Mouse (Mus musculus) limb, embryonic 12.5 days (tissue): ENCODE results near the gene Med12l. TPM values are rescaled to one million over a fixed set of nuclear protein-coding genes. Genes with fewer than 3 reads are reported as not detected.

Experiments used
- ATAC-seq: fragments of 200-750 bp; cut with Nextera tagmentation; 2 replicates; pipeline ENCODE4 v1.8.0; 2017; ENCODE audit warnings: low read depth, moderate TSS enrichment; ENCODE audit not compliant: insufficient number of reproducible peaks, insufficient read depth, low FRiP score, low TSS enrichment
- H3K27ac ChIP-seq: fragments of 300-500 bp; sonication (generic); 2 replicates; pipeline ENCODE4 v1.5.1; 2016; ENCODE audit warnings: mild to moderate bottlenecking, moderate library complexity
- H3K27me3 ChIP-seq: fragments of 300-500 bp; sonication (generic); 2 replicates; pipeline ENCODE4 v1.6.1; 2016; ENCODE audit warnings: mild to moderate bottlenecking, moderate library complexity
- H3K36me3 ChIP-seq: fragments of 300-500 bp; sonication (generic); 2 replicates; pipeline ENCODE4 v1.6.1; 2016; ENCODE audit warnings: mild to moderate bottlenecking, moderate library complexity
- H3K4me1 ChIP-seq: fragments of 300-500 bp; sonication (generic); replicated peaks from 2 replicates; pipeline ENCODE4 v1.6.1; 2016
- H3K4me2 ChIP-seq: fragments of 300-500 bp; sonication (generic); 2 replicates; pipeline ENCODE4 v1.6.1; 2016; ENCODE audit warnings: mild to moderate bottlenecking, moderate library complexity
- H3K4me3 ChIP-seq: fragments of 300-500 bp; sonication (generic); replicated peaks from 2 replicates; pipeline ENCODE4 v1.5.1; 2016; ENCODE audit warnings: mild to moderate bottlenecking
- H3K9ac ChIP-seq: fragments of 300-500 bp; sonication (generic); replicated peaks from 2 replicates; pipeline ENCODE4 v1.6.1; 2016; ENCODE audit warnings: mild to moderate bottlenecking, moderate library complexity
- H3K9me3 ChIP-seq: fragments of 300-500 bp; sonication (generic); 2 replicates; pipeline ENCODE4 v1.6.1; 2016; ENCODE audit warnings: mild to moderate bottlenecking, moderate library complexity
- WGBS: fragments of 180-500 bp; shearing (Covaris S2); methylation state at CpG from one replicate; pipeline ENCODE4 v1.1.7; 2016; 5-methylcytosine and 5-hydroxymethylcytosine counted together
- polyA plus RNA-seq: library from polyadenylated mRNA; unstranded; fragments of >200 nt; fragmentation: Nextera tagmentation; extraction: Ambion mirVana; gene quantifications from 2 replicates; pipeline ENCODE4 v1.2.1, GENCODE M21; 2016

The Med12l gene
- polyA plus RNA-seq, 1 experiment from 2014 or later, result 2.4 TPM

GRCm38 (mm10) chr3:59344065-59344905 is 338.7 kb downstream of the Med12l start, which contains the start of gene Igsf10:
Igsf10 (minus strand) TSS chr3:59344394.
- ATAC-seq, result peak; percentile 98
- Histone ChIP-seq H3K36me3 (peaks cover 12% of the 10 kb centered on the region; the same call in 1 of the 2 replicates), H3K4me2 (peak within 1 kb of the TSS; percentile 65), H3K4me3 (peak within 1 kb of the TSS; percentile 67), H3K9ac (peak within 1 kb of the TSS; percentile 63), H3K9me3 (no peaks in the 10 kb centered on the region), H3K27me3 (no peaks in the 10 kb centered on the region), H3K27ac (peak within 1 kb of the TSS; percentile 78), H3K4me1 (no peaks in the 10 kb centered on the region)
- whole genome bisulfite sequencing, result 3% methylated on average over 22 of the region's 23 CpGs

- no peak for ATAC-seq
- H3K27me3 ChIP-seq, result no peaks in the 10 kb centered on the region
- no peaks in the 10 kb centered on the region for H3K9me3 ChIP-seq
- no peak overlapping the region for H3K4me3 ChIP-seq
- no peaks in the 10 kb centered on the region for H3K36me3 ChIP-seq
- no peaks in the 10 kb centered on the region for H3K4me1 ChIP-seq
- H3K27ac ChIP-seq, result no peak overlapping the region
- H3K9ac ChIP-seq, result no peak overlapping the region
- no peak overlapping the region for H3K4me2 ChIP-seq
These were observed 346.1 kb downstream of the Med12l start for GRCm38 (mm10) chr3:59351768-59352167.

GRCm38 (mm10) chr3:59354156-59354555 is 348.5 kb downstream of the Med12l start:
- H3K27me3 ChIP-seq, result no peaks in the 10 kb centered on the region
- H3K27ac ChIP-seq, result no peak overlapping the region
- no peak overlapping the region for H3K4me2 ChIP-seq
- 85% methylated on average over 3 of the region's 3 CpGs for WGBS
- H3K36me3 ChIP-seq, result no peaks in the 10 kb centered on the region
- no peak for ATAC-seq
- H3K4me1 ChIP-seq, result no peaks in the 10 kb centered on the region
- H3K9ac ChIP-seq, result no peak overlapping the region
- H3K4me3 ChIP-seq, result no peak overlapping the region
- H3K9me3 ChIP-seq, result no peaks in the 10 kb centered on the region

GRCm38 (mm10) chr3:59360102-59360501 is 354.5 kb downstream of the Med12l start:
- Histone ChIP-seq H3K27me3 (no peaks in the 10 kb centered on the region), H3K9me3 (no peaks in the 10 kb centered on the region), H3K4me1 (no peaks in the 10 kb centered on the region), H3K4me2 (no peak overlapping the region), H3K9ac (no peak overlapping the region), H3K4me3 (no peak overlapping the region), H3K27ac (no peak overlapping the region), H3K36me3 (no peaks in the 10 kb centered on the region)
- no peak for ATAC-seq

GRCm38 (mm10) chr3:59361895-59362294 is 356.3 kb downstream of the Med12l start:
- H3K27ac ChIP-seq, result no peak overlapping the region
- ATAC-seq, result no peak

More at GRCm38 (mm10) chr3:59361895-59362294, 356.3 kb downstream of the Med12l start:
- Histone ChIP-seq H3K9ac (no peak overlapping the region), H3K4me2 (no peak overlapping the region), H3K9me3 (peaks cover under 1% of the 10 kb centered on the region; the same call in 1 of the 2 replicates), H3K36me3 (no peaks in the 10 kb centered on the region), H3K4me1 (no peaks in the 10 kb centered on the region), H3K4me3 (no peak overlapping the region), H3K27me3 (no peaks in the 10 kb centered on the region)
- WGBS, result 54% methylated on average over 1 of the region's 1 CpGs

Other genes starting within 250 kb of the Med12l start
- 0.18 TPM in 1 of 2 replicates, not detected in the other for gene Mindy4b-ps, start 183.5 kb upstream of the Med12l start, polyA plus RNA-seq
- 0.31 and 0.49 TPM in 2 replicates for gene Clrn1, start 120.5 kb upstream of the Med12l start, polyA plus RNA-seq
- gene Gpr171, start 96.0 kb downstream of the Med12l start, polyA plus RNA-seq, result 1.1 and 1.3 TPM in 2 replicates
- gene P2ry14, start 147.8 kb downstream of the Med12l start, polyA plus RNA-seq, result 1.3 TPM in 2 replicates
- 0.53 and 0.92 TPM in 2 replicates for gene Gpr87, start 189.3 kb downstream of the Med12l start, polyA plus RNA-seq
- 0.67 and 0.68 TPM in 2 replicates for gene P2ry13, start 205.1 kb downstream of the Med12l start, polyA plus RNA-seq